Mouse (Mus musculus) adrenal gland, postnatal 10 days (tissue): Measurements from ENCODE around the gene Bach2. TPM values are rescaled to one million over a fixed set of nuclear protein-coding genes. Genes with fewer than 3 reads are reported as not detected.

Source experiments
- DNase-seq: peaks from one replicate; pipeline ENCODE4 v3.0.0; 2021; ENCODE audit warnings: mixed read lengths
- total RNA-seq, 2 experiments: library from RNA; stranded (reverse); gene quantifications; 2 replicates each; pipeline ENCODE4 v1.2.3; 2021

Bach2 gene
- total RNA-seq, 2 experiments from 2014 or later, result 9.4 to 16.0 TPM

DNA sequence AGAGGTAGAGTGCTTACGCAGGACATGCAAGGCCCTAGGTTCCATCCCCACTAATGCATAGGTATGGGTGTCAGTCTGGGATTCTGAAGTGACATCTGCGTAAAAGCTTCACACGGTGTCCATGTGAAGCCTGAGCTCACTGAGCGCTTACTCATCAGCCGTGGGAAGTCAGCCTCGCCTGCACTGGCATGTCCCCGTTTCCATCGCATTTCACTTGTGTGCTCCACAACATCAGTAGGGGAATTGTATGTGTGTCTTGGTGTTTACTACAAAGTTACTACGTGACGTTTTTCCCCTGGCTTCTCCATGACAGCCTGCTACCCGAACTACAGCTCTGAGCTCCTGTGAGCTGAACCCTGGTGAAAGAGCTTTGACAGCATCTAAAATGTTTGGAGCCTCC lies 191.5 kb downstream of the Bach2 start:
- DNase-seq, result no peak

DNA sequence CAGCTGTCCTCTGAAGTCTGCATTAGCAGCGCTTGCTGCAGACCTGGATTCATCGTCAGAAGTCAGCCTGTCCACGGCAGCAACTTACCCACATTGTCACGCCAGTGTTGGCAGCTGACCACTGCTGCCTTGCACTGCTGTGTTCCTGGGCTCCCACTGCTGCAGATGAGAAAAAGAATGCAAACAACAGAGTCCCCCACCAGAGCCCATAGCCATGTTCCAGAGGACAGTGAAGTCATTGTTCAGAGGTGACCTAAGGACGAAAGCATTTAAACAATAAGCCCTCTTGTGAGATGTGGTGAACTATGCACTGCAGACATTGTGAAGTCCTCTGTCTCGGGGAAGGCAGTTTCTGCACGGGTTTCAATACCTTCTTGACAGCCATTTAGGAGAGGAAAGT lies 192.4 kb downstream of the Bach2 start:
- no peak for DNase-seq

DNA sequence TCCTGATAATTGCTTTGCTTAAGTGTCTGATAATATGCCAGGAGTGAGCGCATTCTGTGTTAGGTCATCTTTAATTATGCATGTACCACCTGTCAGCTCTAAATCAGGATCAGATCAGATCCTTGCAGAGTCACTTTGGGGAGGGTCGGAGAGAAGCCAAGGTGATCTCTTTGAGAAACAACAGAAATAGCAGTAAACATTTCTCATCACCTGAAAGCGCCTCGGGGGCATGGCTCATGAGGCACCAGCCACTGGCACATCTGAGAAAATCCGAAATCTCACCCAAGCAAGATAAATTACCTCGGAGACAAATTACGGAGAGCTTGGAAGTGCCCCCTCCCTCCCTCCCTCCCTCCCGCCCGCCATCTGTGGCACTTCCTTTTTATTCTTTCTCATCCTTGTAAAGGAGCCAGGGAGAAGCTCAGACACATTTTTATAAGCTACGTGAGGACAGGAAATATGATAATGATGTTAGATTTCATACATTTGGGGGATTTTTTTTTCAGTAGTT lies 193.7 kb downstream of the Bach2 start:
- DNase-seq, result no peak

DNA sequence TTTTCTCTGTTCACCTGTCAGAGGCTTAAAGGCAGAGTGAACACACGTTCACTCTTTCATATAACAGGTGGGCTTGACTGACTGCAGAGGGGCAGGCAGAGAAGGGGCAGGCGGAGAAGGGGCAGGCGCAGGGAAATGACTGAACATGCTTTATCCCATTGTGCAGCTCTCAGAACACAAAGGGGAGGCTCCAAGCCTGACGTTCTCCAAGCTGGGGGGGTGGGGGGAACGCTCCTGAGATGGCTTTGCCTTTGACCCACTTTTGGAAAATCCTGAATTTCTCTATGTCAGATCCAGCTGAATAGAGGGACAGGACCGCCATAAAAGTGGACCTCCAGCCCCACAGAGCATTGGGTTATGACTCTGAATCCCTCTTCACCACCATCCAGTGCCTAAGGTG lies 194.3 kb downstream of the Bach2 start:
- no peak for DNase-seq

DNA sequence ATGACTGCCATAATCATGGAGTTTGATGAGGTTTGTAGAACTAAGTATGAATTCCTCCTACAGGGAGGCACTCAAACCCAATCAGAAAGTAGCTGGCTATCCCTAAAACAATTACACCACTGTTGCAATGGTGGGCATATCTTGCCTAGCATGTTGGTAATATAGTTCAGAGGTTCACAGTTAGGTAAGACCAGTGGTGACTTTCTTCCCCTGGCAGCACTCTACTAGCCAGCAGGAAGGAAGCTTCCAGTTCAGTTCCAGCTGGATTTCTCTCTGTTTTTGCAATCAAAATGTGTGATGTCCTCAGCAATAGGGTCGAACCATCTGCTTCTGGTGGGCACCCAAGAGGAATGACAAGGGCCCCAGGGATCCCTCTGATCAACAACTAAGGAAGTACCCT lies 196.0 kb downstream of the Bach2 start:
- no peak for DNase-seq

DNA sequence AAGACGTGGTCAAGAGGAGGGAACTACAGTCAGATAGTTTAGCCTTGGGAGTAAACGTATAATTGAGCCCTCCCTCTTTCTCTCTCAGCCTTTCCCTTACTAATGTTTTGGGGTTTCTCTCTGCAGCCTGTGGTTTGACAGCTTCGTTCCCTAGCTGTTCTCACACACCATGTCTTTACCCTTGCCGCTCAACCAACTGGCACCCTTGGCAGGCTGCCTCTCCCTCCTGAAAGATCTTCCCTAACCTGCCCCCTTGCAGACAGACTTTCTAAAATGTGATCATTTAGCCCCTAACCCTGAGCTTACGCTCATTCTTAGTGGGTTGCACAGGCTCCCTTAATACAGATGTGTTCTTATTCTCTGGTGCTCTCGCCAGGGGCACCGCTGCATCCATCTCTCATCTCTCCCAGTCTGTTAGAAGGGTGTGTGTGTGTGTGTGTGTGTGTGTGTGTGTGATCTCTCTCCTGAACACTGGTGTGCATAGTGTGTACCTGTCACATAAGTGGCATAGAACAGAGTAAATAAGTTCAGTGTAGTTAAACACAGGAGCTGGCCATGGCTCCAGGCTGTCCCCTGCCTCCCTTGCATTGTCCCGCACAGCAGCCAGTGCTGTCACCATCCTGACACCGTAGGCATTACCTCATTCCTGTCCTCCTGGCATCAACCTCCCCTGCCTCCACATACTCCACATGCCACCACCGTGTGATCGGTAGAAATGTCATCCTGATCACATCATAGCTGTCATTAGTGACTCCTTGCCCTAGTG lies 201.6 kb downstream of the Bach2 start:
- DNase-seq, result no peak

DNA sequence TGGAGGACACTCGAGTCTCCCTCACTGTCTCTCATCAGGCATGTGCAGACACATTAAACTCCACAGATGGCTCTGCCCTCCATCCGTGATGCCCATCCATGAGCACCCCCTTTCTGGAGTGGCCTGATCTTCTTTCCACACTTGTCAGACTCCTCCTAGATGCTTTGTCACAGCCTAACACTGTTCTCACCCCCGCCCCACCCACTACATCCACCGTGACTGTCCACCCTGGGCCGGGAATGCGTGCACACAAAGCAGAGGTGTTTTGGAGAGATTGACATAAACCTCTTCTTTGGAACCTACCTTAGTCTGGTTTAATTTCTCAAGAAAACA lies 202.1 kb downstream of the Bach2 start:
- no peak for DNase-seq

DNA sequence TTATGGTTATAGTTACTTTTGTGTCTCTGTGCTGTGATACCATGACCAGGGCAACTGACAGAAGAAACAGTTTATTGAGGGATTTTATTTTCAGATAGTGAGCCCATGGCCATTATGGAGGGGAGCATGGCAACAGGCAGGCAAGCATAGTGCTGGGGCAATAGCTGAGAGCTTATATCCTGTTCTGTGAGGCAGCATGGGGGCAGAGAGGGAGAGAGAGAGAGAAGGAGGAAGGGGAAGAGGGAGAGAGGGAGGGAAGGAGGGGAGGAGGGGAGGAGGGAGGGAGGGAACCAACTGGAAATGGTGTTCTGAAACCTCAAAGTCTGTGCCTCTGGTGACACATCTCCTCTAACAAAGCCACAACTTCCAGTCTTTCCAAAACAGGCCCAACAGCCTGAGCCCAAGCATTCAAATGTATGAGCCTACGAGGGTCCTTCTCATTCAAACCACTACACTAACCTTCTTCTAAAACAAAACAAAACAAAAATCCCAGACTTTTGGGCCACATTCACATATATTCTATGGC lies 206.1 kb downstream of the Bach2 start:
- DNase-seq, result no peak

DNA sequence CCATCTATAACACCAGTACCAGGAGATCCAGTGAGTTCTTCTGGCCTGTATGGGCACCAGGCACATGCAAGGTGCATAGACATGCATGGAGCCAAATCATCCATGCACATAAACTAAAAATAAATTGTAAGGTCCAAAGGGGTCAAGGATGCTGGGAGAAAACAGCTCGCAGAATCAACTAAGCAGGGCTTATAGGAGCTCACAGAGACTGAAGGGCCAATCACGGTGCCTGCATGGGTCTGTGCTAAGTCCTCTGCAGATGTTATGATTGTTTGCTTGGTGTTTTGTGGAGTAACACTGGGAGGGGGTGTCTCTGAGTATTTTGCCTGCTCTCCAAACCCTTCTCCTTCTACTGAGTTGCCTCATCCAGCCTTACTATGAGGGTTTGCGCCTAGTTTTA lies 209.2 kb downstream of the Bach2 start:
- DNase-seq, result no peak

DNA sequence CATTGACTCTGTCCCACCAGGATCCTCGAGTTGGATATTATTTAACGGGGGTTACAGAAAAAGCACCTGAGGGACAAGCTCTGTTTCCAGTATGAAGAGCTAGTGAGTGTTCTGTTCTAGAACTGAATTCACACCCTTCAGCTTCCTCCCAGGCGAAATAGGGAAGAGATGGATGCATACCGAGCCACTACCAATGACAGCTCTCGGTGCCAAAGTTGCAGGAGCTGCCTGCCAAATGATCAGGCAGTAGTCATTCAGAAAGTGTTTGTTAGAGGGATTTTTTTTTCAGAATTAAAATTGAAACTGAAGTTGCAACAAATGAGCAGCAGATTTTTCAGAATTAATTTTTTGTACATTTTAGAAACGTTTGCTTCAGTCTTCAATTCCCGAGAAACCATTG lies 223.4 kb downstream of the Bach2 start:
- DNase-seq, result no peak

DNA sequence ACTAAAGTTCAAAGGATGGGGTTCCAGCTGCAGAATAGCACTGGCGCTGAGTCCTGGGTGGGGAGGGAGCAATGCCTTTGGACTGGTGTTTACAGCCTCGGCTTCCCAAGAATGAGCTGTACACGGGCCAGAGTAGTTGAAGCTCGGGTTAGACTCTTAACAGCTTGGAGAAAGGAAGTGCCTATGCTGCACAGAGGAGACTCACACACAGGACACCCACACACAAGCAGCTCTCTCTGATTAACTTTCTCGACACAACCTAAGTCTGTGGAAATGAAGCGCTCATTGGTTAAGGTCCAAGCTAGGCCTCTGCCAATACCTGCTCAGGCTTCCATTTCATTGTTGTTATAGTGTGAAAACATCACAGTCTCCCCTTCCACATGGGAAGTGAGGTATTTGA lies 224.5 kb downstream of the Bach2 start:
- DNase-seq, result no peak

DNA sequence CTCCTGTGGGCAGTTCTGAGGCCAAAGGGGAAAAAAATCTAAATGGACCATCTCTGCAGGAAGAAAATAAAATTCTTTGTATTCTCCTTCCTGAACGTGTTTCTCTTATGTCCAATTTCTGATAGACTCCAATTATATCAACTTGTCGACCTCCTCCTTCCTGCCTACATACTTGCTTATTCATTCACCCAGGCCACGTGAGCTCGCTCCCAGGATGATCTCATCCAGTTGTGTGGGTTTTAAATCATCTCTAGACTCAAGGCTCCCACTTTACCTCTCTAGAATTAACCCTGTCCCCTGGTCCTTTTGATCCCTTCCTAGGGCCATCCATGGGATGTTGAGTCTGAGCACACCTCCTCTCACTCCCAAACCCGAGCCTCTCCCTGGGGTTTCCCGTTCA lies 225.9 kb downstream of the Bach2 start:
- no peak for DNase-seq

DNA sequence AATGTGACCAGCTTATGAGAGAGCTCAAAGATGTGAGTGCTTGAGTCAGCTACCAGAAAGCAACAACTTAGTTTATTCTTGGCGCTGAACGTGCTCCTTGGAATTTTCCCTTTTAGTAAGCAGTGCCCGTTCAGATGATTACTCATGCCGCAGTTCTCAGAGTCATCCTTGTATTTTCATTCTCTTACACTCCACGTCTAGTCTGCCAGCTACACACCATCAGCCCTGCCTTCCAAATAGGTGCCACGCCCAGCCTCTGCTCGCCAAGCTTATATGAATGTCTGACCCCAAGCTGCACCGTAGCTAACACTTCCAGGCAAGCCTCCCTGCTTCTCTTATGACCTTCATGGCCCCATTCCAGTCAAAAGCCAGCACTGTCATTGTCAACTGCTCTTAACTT lies 227.4 kb downstream of the Bach2 start:
- no peak for DNase-seq

DNA sequence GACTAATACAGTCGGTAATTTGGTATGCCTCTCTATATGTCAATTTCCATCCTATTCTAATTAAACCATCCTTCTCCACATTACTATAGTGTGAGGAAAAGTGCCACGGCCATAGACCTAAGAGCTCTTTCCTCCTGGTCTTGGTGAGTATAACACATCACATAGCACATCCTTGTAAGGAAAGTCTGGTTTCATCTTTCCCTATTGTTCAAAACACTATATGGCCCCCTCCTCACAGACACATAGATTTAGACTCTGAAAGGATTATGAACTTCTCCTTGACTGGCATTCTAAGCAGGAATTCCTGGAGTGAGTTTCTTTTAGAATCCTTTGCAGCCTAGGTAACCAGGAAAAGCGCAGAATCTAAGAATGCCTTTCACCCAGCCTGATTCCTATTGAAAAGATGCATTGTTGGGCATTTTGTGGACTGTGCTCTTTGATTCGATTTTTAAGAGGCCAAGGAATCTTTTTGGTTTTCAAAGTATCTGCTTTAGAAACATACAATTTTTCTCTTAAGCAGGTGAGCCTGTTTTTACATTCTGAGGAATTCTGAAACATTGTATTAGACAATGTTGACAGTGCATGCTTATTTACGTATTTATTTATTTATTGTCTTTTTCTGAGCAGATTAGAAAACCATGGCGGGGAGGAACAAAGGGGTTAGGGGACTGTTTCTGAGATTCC lies 239.5 kb downstream of the Bach2 start:
- no peak for DNase-seq

DNA sequence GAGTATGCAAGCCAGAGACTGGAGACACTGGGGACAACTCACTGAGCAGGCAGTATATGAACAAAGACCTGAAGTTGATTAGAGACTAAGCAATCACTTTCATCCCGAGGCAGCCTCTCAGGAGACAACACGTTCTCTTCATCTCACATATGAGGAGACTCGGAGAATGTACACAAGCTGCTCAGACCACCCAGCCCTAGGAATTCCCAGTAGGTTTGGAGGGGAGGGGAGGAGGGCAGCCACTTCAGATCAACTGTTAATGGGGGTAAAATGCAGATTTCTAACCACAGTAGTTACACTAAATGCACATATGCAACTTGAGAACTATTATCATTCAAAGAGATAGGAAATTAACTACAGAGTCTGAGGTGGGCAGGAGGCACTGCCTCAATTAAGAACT lies 240.6 kb downstream of the Bach2 start:
- no peak for DNase-seq

DNA sequence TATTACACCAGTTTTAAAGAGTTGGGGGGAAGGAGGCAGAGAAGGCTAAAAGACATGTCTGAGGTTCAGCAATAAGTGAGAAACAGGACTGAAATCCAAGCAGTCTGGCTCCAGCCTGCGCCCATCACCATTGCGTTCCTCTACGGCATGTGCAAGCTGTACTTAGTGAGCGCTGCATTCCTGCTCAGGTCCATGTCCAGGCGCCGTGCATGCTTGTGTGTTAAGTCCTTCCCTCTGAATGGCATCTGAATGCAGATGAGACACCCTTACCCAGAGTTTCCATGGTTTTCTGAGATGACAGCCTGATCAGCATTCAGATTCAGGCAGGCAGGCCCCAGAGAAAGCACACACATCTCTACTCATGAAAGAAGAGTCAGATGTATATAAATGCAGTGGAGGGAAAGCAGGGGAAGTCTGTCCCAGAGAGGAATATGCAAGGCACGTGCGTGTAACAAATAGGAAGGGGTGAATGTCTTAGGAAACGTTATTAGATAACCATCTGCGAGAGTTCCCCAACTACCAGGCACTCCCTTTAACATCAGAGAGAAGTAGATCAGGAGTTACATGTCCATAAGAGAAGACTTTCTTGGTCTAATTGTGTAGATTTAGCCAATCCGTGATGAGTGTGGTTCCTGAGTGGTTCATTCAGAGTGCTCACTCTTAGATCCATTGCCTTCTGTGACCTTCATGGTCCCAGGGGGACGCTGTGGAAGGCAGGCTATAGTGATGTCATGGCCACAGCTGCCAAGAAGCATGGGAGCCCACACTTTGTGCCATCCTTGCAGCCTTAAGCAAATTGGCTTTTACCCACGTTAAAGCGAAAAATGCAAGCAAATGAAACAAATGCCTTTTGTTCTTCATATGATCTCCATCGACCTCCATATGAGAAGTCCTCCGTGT lies 241.4 kb downstream of the Bach2 start:
- peak; percentile 12 for DNase-seq

DNA sequence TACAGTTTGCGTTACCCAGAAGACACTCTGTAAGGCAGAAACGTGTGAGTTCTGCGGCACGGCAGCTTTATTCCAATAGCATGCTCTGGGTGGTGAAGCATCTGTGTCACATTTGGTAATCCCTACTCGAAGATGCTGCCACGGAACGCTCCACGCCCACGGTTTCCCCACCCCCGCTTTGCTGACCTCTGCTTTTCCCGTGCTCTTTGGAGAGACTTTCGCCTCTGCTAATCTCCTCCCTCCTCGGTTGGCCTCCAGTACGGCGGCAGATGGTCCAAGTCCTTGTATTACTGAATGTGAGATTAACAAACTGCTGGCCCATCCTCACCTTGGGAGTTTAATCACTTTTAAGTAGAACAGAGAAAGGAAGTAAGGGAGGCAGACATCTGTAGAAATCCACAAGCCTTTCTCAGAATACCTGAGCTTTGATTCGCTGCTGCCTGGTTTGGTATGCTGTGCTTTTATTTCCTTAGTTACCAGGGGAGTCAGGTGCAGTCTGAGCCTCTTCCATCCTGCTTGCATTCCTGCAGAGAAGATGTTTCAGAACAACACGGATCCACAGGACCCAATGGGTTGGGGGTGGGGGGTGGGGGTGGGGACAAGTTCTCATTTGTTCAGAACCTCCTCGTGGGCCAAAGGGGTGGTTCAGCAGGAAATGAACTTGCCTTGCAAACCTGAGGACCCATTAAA lies 242.9 kb downstream of the Bach2 start:
- peak; percentile 6 for DNase-seq

DNA sequence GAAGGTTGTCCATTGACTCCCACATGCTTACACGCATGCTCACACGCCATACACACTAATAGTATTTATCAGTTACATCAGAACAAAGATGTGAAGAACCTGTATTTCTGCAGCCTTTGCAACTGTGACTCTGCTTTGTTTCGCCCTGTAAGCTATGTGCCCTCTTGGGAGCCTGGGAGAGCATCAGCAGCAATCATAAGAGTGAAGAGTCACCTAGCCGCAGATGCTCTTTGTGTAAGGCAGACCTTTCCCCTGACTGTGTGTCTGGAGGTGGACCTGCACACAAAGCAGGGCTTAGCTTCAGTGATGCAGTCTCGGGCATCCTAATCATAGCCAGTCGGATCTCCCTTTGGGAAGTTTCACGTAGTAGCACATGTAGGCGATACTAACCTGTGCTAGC lies 243.5 kb downstream of the Bach2 start:
- DNase-seq, result no peak

DNA sequence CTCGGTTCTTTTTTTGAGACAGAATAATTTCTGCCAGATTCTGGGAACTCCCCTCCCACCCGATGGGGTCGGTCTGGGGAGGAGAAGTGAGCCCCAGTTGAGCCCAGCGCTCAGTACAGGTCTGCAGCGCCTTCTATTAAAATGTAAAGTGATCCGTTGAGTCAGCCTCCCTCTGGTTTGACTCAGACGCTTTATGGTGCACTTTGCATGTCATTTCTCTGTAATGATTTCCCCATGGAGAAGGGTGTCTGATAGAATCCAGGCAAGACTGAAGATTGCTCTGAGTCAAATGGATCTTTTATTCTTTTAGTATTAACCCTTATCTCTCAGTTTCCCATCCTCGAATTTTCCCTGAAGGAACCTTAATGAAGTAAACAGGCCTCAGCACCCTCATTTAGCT lies 244.3 kb downstream of the Bach2 start:
- no peak for DNase-seq

DNA sequence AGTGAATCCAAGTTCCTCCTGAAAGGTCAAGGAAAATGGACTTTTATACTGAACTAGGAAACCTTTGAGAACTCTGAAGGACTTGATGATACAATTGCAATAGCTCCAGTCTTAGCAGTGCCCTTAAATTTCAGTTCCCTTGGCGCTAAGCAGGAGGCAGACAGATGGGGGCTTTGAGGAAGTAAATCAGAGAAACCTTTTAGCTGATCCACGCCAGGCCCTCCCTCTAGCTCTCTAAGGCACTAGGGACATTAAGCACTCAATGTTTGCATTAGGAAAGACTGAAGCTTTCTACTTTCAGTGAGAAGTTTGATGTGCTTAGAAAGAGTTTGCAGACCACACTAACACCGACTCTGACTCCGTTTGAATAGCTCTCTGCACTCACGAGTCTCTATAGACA lies 247.2 kb downstream of the Bach2 start:
- DNase-seq, result no peak

DNA sequence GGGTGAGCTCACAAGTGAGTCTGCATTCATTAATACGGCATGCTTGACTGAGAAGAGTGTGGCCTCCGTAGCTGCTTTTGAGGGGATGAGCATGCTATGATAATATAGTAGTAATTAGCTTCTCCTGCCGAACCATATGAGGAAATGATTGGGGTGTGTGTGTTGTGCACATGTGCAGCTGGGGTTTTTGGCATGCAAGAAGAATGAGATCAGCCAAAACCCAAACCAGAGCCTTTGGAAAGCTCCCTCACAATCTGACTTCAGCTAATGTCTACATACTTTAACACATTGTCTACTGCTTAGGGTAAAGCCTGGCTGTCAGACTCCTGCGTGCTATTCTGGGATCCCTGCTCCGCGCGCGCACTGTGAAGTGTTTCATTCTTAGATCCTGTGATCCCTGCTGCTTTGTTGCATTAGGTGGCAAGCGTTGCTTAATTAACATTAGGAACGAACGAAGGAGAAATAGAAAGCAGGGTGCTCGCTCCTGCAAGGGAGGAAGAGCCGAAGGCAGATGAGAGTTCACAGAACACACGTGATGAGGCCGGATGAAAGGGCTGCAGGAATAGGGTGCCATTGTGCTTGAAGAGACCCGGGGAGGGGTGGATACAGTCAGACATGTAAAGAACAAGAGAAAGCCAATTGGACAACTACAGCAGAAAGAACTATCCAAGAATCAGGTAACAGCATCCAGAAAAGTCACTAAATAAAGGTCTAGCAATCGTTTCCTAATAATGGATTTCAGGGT lies 248.2 kb downstream of the Bach2 start:
- no peak for DNase-seq
